Comparison of ENCODE assay signal across 13 mouse cellular contexts in genomic region chr7:64855976-64856375, GRCm38 (mm10). TPM values are rescaled to one million over a fixed set of nuclear protein-coding genes. Genes with fewer than 3 reads are reported as not detected.
A peak's percentile ranks its signal among the peaks of the same experiment; 100 is the strongest.
DNase-seq lines count a peak whose midpoint lies in the region; ATAC-seq and TF ChIP-seq lines count a peak whose summit lies in the region.
"Had no signal": no experiment of that assay in that cellular context is flagged by ENCODE, and none has a peak within 500 bp of the region (broad histone marks: within the 10 kb centered on the region; RNA-seq: fewer than 3 reads in every experiment).

No protein-coding gene starts in this region.

- H3K4me3 ChIP-seq in intestine, embryonic 15.5 days (replicated peaks), result no peak overlapping the region
- no peak overlapping the region for H3K4me3 ChIP-seq in intestine, postnatal 0 days (ENCODE audit: low read depth, low read length)
- H3K4me3 ChIP-seq in limb, embryonic 13.5 days, result peak overlapping the region; percentile 24

- ATAC-seq in intestine, embryonic 15.5 days, result no peak
- no peak for ATAC-seq in intestine, postnatal 0 days
- ATAC-seq in limb, embryonic 13.5 days (ENCODE audit: low FRiP score, low read depth), result no peak
- no peak for ATAC-seq in megakaryocyte-erythroid progenitor cell, adult 5-6 weeks (replicated peaks; ENCODE audit: low FRiP score, low TSS enrichment, poor library complexity, severe bottlenecking)

- TF ChIP-seq CTCF in intestine, postnatal 0 days (IDR thresholded peaks at IDR 0.05; ENCODE audit: low read depth), result no peak

- DNase-seq in NIH3T3 (ENCODE audit: low read depth), result peak; percentile 43
- DNase-seq in cerebellum, postnatal 10 days, result peak; percentile 85 to 87
- no peak for DNase-seq in kidney, postnatal 36 days
- no peak for DNase-seq in thymus, postnatal 4 days
- DNase-seq: gastrocnemius, postnatal 14 days; heart, postnatal 10 days; lung, postnatal 36 days; thymus, postnatal 14 days had no signal

- no peak overlapping the region for H3K27ac ChIP-seq in intestine, embryonic 15.5 days
- H3K27ac ChIP-seq in intestine, postnatal 0 days (ENCODE audit: low read depth, low read length), result no peak overlapping the region
- H3K27ac ChIP-seq in limb, embryonic 13.5 days, result no peak overlapping the region
- H3K27ac ChIP-seq: kidney, postnatal 0 days had no signal

- no peaks in the 10 kb centered on the region for H3K9me3 ChIP-seq in intestine, embryonic 15.5 days
- H3K9me3 ChIP-seq in intestine, postnatal 0 days (ENCODE audit: control insufficient read depth), result no peaks in the 10 kb centered on the region
- no peaks in the 10 kb centered on the region for H3K9me3 ChIP-seq in limb, embryonic 13.5 days

- H3K9ac ChIP-seq in intestine, embryonic 15.5 days, result no peak overlapping the region
- H3K9ac ChIP-seq in intestine, postnatal 0 days (ENCODE audit: low read depth, low read length), result no peak overlapping the region
- H3K9ac ChIP-seq in limb, embryonic 13.5 days, result no peak overlapping the region

- no peaks in the 10 kb centered on the region for H3K4me1 ChIP-seq in intestine, embryonic 15.5 days (replicated peaks)
- H3K4me1 ChIP-seq in intestine, postnatal 0 days (replicated peaks; ENCODE audit: control insufficient read depth, insufficient read depth, low read length), result no peaks in the 10 kb centered on the region
- H3K4me1 ChIP-seq in limb, embryonic 13.5 days, result peaks cover 4% of the 10 kb centered on the region; the same call in 1 of the 2 replicates

- H3K36me3 ChIP-seq in intestine, embryonic 15.5 days, result no peaks in the 10 kb centered on the region
- H3K36me3 ChIP-seq in intestine, postnatal 0 days (ENCODE audit: control insufficient read depth, insufficient read depth), result no peaks in the 10 kb centered on the region
- no peaks in the 10 kb centered on the region for H3K36me3 ChIP-seq in limb, embryonic 13.5 days

- no peaks in the 10 kb centered on the region for H3K27me3 ChIP-seq in intestine, embryonic 15.5 days (replicated peaks)
- no peaks in the 10 kb centered on the region for H3K27me3 ChIP-seq in intestine, postnatal 0 days (replicated peaks; ENCODE audit: control insufficient read depth, insufficient read depth, low read length)
- no peaks in the 10 kb centered on the region for H3K27me3 ChIP-seq in limb, embryonic 13.5 days

- H3K4me2 ChIP-seq in intestine, embryonic 15.5 days (replicated peaks), result 0 out of 2 replicates have a peak overlapping the region, but pooled peaks have one; percentile 11
- no peak overlapping the region for H3K4me2 ChIP-seq in intestine, postnatal 0 days (replicated peaks; ENCODE audit: low read depth)
- H3K4me2 ChIP-seq in limb, embryonic 13.5 days (replicated peaks), result peak overlapping the region; percentile 50

- WGBS in intestine, embryonic 15.5 days, result 57% methylated on average over 15 of the region's 15 CpGs
- WGBS in intestine, postnatal 0 days, result 58% methylated on average over 15 of the region's 15 CpGs
- 26% methylated on average over 15 of the region's 15 CpGs for WGBS in limb, embryonic 13.5 days

RNA-seq across cellular contexts. Expression of gene Nsmce3, which starts 16.8 kb away (rescaled TPM):
- polyA plus RNA-seq in intestine, embryonic 15.5 days (2015; fragmentation: Nextera tagmentation; extraction: Ambion mirVana), result 11.3 and 11.9 TPM in 2 replicates
- 6.4 and 6.9 TPM in 2 replicates for polyA plus RNA-seq in intestine, postnatal 0 days (2015; fragmentation: Nextera tagmentation; extraction: Ambion mirVana)
- polyA plus RNA-seq in limb, embryonic 13.5 days (2015; fragmentation: Nextera tagmentation; extraction: Ambion mirVana), result 10.7 and 11.5 TPM in 2 replicates
- total RNA-seq in megakaryocyte-erythroid progenitor cell, adult 5-6 weeks (2014; fragmentation: Nextera tagmentation), result 4.7 and 8.5 TPM in 2 replicates
- total RNA-seq in megakaryocyte-erythroid progenitor cell, adult 5-6 weeks (2017), result 6.0 and 6.1 TPM in 2 replicates

Comparison
In these comparisons a context has a peak if more than half of its experiments do, and no peak if none do; other contexts are left out.
1. DNase-seq: peak in NIH3T3 (single experiment) and cerebellum, postnatal 10 days (2 of 2); none in kidney, postnatal 36 days (0 of 2) and thymus, postnatal 4 days (single experiment).